Mouse (Mus musculus) MEL (cell line): Measurements from ENCODE around the gene Otud5. TPM values are rescaled to one million over a fixed set of nuclear protein-coding genes. Genes with fewer than 3 reads are reported as not detected.

Experiments used
- DNase-seq: peaks from one replicate; pipeline ENCODE4 v3.0.0; 2011; ENCODE audit warnings: low read depth, low spot score
- H3K27ac ChIP-seq: 2 replicates; pipeline ENCODE4 v1.5.1; 2012; ENCODE audit warnings: low read depth, mild to moderate bottlenecking, control low read depth, low read length, moderate library complexity; ENCODE audit not compliant: control insufficient read depth
- H3K27me3 ChIP-seq, 2 experiments: fragments of 150-350 bp in 1 of 2; sonication (generic) in 1 of 2; 2 replicates each; pipeline ENCODE4 v1.6.1; 2012; ENCODE audit warnings: low read length in 2 of 2, mild to moderate bottlenecking in 2 of 2, improper control_type of control experiment in 1 of 2, moderate library complexity in 1 of 2; ENCODE audit not compliant: insufficient read depth in 2 of 2, control insufficient read depth in 1 of 2
- H3K36me3 ChIP-seq, 2 experiments: 2 replicates each; pipeline ENCODE4 v1.6.1; 2012 to 2014; ENCODE audit warnings: low read length in 2 of 2, improper control_type of control experiment in 1 of 2, inconsistent platforms in 1 of 2, mild to moderate bottlenecking in 1 of 2; ENCODE audit not compliant: insufficient read depth in 2 of 2, control insufficient read depth in 1 of 2
- H3K4me1 ChIP-seq, 2 experiments: fragments of 150-350 bp in 1 of 2; sonication (generic) in 1 of 2; 2 replicates each; pipeline ENCODE4 v1.6.1; 2012; ENCODE audit warnings: low read length in 2 of 2, improper control_type of control experiment in 1 of 2, mild to moderate bottlenecking in 1 of 2; ENCODE audit not compliant: insufficient read depth in 2 of 2, control insufficient read depth in 1 of 2
- H3K4me3 ChIP-seq, 2 experiments: fragments of 150-350 bp in 1 of 2; sonication (generic) in 1 of 2; 2 replicates each; pipeline ENCODE4 v1.5.1; 2012; ENCODE audit warnings: low read depth in 2 of 2, low read length in 2 of 2, mild to moderate bottlenecking in 2 of 2, moderate library complexity in 2 of 2, control low read depth in 1 of 2, improper control_type of control experiment in 1 of 2; ENCODE audit not compliant: control insufficient read depth in 1 of 2, insufficient read depth in 1 of 2
- H3K79me2 ChIP-seq: 2 replicates; pipeline ENCODE4 v1.6.1; 2012; ENCODE audit warnings: mild to moderate bottlenecking, low read length, moderate library complexity; ENCODE audit not compliant: control insufficient read depth, poor library complexity, insufficient read depth
- H3K9ac ChIP-seq: 2 replicates; pipeline ENCODE4 v1.6.1; 2012; ENCODE audit warnings: low read depth, mild to moderate bottlenecking, control low read depth, low read length, moderate library complexity; ENCODE audit not compliant: control insufficient read depth, poor library complexity, severe bottlenecking
- H3K9me3 ChIP-seq: fragments of 150-350 bp; sonication (generic); replicated peaks from 2 replicates; pipeline ENCODE4 v1.6.1; 2012; ENCODE audit warnings: mild to moderate bottlenecking, low read length, improper control_type of control experiment, moderate library complexity; ENCODE audit not compliant: insufficient read depth
- BHLHE40 ChIP-seq: IDR thresholded peaks from 2 replicates; pipeline ENCODE4 v1.6.1; 2012; ENCODE audit warnings: low read depth, mild to moderate bottlenecking, inconsistent platforms, low read length, improper control_type of control experiment, borderline replicate concordance
- CHD1 ChIP-seq: IDR thresholded peaks from 2 replicates; pipeline ENCODE4 v1.6.1; 2012; ENCODE audit warnings: low read depth, mild to moderate bottlenecking, inconsistent platforms, low read length, improper control_type of control experiment
- CTCF ChIP-seq, 3 experiments: IDR thresholded peaks in 2 of 3; conservative IDR thresholded peaks in 1 of 3; 2 replicates each; pipeline ENCODE4 v1.5.1; 2011 to 2012; ENCODE audit warnings: low read length in 3 of 3, low read depth in 2 of 3, mild to moderate bottlenecking in 2 of 3, improper control_type of control experiment in 1 of 3, inconsistent platforms in 1 of 3, mixed read lengths in 1 of 3, moderate library complexity in 1 of 3; ENCODE audit not compliant: control insufficient read depth in 1 of 3, insufficient read depth in 1 of 3, poor library complexity in 1 of 3, severe bottlenecking in 1 of 3
- E2F4 ChIP-seq: IDR thresholded peaks from 2 replicates; pipeline ENCODE4 v1.6.1; 2011; ENCODE audit warnings: low read depth, low read length, improper control_type of control experiment, borderline replicate concordance
- ELF1 ChIP-seq: IDR thresholded peaks from 2 replicates; pipeline ENCODE4 v1.6.1; 2014; ENCODE audit warnings: low read depth, mild to moderate bottlenecking, inconsistent platforms, low read length, improper control_type of control experiment, moderate library complexity
- EP300 ChIP-seq, 2 experiments: IDR thresholded peaks; 2 replicates each; pipeline ENCODE4 v1.6.1; 2011; ENCODE audit warnings: improper control_type of control experiment in 2 of 2, low read length in 2 of 2, low read depth in 1 of 2, mild to moderate bottlenecking in 1 of 2
- ETS1 ChIP-seq: IDR thresholded peaks from 2 replicates; pipeline ENCODE4 v1.6.1; 2012; ENCODE audit warnings: low read depth, mild to moderate bottlenecking, inconsistent platforms, low read length, improper control_type of control experiment, moderate library complexity
- GABPA ChIP-seq: IDR thresholded peaks from 2 replicates; pipeline ENCODE4 v1.6.1; 2012; ENCODE audit warnings: low read depth, mild to moderate bottlenecking, inconsistent platforms, low read length, improper control_type of control experiment, moderate library complexity
- HCFC1 ChIP-seq: IDR thresholded peaks from 2 replicates; pipeline ENCODE4 v1.6.1; 2012; ENCODE audit warnings: low read depth, mild to moderate bottlenecking, inconsistent platforms, low read length, improper control_type of control experiment, moderate library complexity
- KAT2A ChIP-seq: conservative IDR thresholded peaks from 2 replicates; pipeline ENCODE4 v1.6.1; 2012; ENCODE audit warnings: low read depth, low read length, improper control_type of control experiment, inconsistent platforms
- MAX ChIP-seq: IDR thresholded peaks from 2 replicates; pipeline ENCODE4 v1.6.1; 2011; ENCODE audit warnings: low read length, improper control_type of control experiment
- MEF2A ChIP-seq: IDR thresholded peaks from 2 replicates; pipeline ENCODE4 v1.6.1; 2014; ENCODE audit warnings: low read depth, mild to moderate bottlenecking, inconsistent platforms, low read length, improper control_type of control experiment; ENCODE audit not compliant: poor library complexity, insufficient replicate concordance, severe bottlenecking; ENCODE audit errors: extremely low read depth
- MXI1 ChIP-seq: IDR thresholded peaks from 2 replicates; pipeline ENCODE4 v1.6.1; 2011; ENCODE audit warnings: mild to moderate bottlenecking, low read depth, low read length, improper control_type of control experiment
- MYB ChIP-seq: IDR thresholded peaks from 2 replicates; pipeline ENCODE4 v1.6.1; 2011; ENCODE audit warnings: mild to moderate bottlenecking, low read depth, low read length, improper control_type of control experiment
- MYC ChIP-seq: IDR thresholded peaks from 2 replicates; pipeline ENCODE4 v1.6.1; 2011; ENCODE audit warnings: low read depth, mild to moderate bottlenecking, low read length, improper control_type of control experiment, moderate library complexity
- NELFE ChIP-seq: IDR thresholded peaks from 2 replicates; pipeline ENCODE4 v1.6.1; 2011; ENCODE audit warnings: low read depth, low read length, improper control_type of control experiment
- NRF1 ChIP-seq: IDR thresholded peaks from 2 replicates; pipeline ENCODE4 v1.6.1; 2014; ENCODE audit warnings: low read depth, mild to moderate bottlenecking, inconsistent platforms, low read length, improper control_type of control experiment, moderate library complexity; ENCODE audit not compliant: poor library complexity, insufficient read depth, severe bottlenecking
- POLR2A ChIP-seq, 2 experiments: IDR thresholded peaks; 2 replicates each; pipeline ENCODE4 v1.6.1; 2011 to 2012; ENCODE audit warnings: low read length in 2 of 2, mild to moderate bottlenecking in 2 of 2, control low read depth in 1 of 2, improper control_type of control experiment in 1 of 2, low read depth in 1 of 2, moderate library complexity in 1 of 2; ENCODE audit not compliant: control insufficient read depth in 1 of 2, insufficient read depth in 1 of 2, poor library complexity in 1 of 2
- POLR2AphosphoS2 ChIP-seq: IDR thresholded peaks from 2 replicates; pipeline ENCODE4 v1.6.1; 2011; ENCODE audit warnings: low read length, improper control_type of control experiment
- POLR2AphosphoS5 ChIP-seq: IDR thresholded peaks from 2 replicates; pipeline ENCODE4 v1.6.1; 2012; ENCODE audit warnings: low read depth, borderline replicate concordance, mild to moderate bottlenecking, inconsistent platforms, low read length, moderate library complexity, mixed read lengths
- RAD21 ChIP-seq: IDR thresholded peaks from 2 replicates; pipeline ENCODE4 v1.6.1; 2011; ENCODE audit warnings: mild to moderate bottlenecking, low read depth, low read length, improper control_type of control experiment
- RCOR1 ChIP-seq: IDR thresholded peaks from 2 replicates; pipeline ENCODE4 v1.6.1; 2012; ENCODE audit warnings: low read depth, mild to moderate bottlenecking, inconsistent platforms, low read length, improper control_type of control experiment
- SMC3 ChIP-seq: IDR thresholded peaks from 2 replicates; pipeline ENCODE4 v1.6.1; 2011; ENCODE audit warnings: low read depth, low read length, improper control_type of control experiment
- TAL1 ChIP-seq: IDR thresholded peaks from 2 replicates; pipeline ENCODE4 v1.6.1; 2012; ENCODE audit warnings: mild to moderate bottlenecking, inconsistent platforms, low read length, moderate library complexity, mixed read lengths
- TCF12 ChIP-seq: IDR thresholded peaks from 2 replicates; pipeline ENCODE4 v1.6.1; 2014; ENCODE audit warnings: low read depth, mild to moderate bottlenecking, inconsistent platforms, low read length, improper control_type of control experiment, moderate library complexity
- USF1 ChIP-seq: IDR thresholded peaks from 2 replicates; pipeline ENCODE4 v1.6.1; 2014; ENCODE audit warnings: low read depth, mild to moderate bottlenecking, inconsistent platforms, low read length, improper control_type of control experiment, moderate library complexity
- USF2 ChIP-seq, 2 experiments: IDR thresholded peaks; 2 replicates each; pipeline ENCODE4 v1.6.1; 2011 to 2012; ENCODE audit warnings: improper control_type of control experiment in 2 of 2, low read length in 2 of 2, borderline replicate concordance in 1 of 2, inconsistent platforms in 1 of 2, low read depth in 1 of 2, mild to moderate bottlenecking in 1 of 2; ENCODE audit not compliant: insufficient read depth in 1 of 2
- ZC3H11A ChIP-seq: IDR thresholded peaks from 2 replicates; pipeline ENCODE4 v1.6.1; 2012; ENCODE audit warnings: low read depth, mild to moderate bottlenecking, inconsistent platforms, low read length, improper control_type of control experiment
- ZKSCAN1 ChIP-seq: IDR thresholded peaks from 2 replicates; pipeline ENCODE4 v1.6.1; 2012; ENCODE audit warnings: low read depth, mild to moderate bottlenecking, inconsistent platforms, low read length, improper control_type of control experiment, moderate library complexity
- ZMIZ1 ChIP-seq: IDR thresholded peaks from 2 replicates; pipeline ENCODE4 v1.6.1; 2012; ENCODE audit warnings: low read depth, mild to moderate bottlenecking, inconsistent platforms, low read length, improper control_type of control experiment, moderate library complexity
- ZNF384 ChIP-seq: IDR thresholded peaks from 2 replicates; pipeline ENCODE4 v1.6.1; 2012; ENCODE audit warnings: low read depth, mild to moderate bottlenecking, inconsistent platforms, low read length, improper control_type of control experiment
- polyA plus RNA-seq, 2 experiments: library from polyadenylated mRNA; stranded (reverse) in 1 of 2; unstranded in 1 of 2; fragments of >175 nt in 1 of 2; fragments of >200 nt in 1 of 2; gene quantifications; 2 replicates each; pipeline versions ENCODE4 v1.2.1 to v1.2.4; 2012; ENCODE audit warnings: low replicate concordance in 2 of 2, low read depth in 1 of 2; ENCODE audit not compliant: insufficient read length in 2 of 2, insufficient read depth in 1 of 2, missing spikeins in 1 of 2
- total RNA-seq: library from RNA; depleted of rRNA; stranded (reverse); fragments of 300-350 nt; gene quantifications from 2 replicates; pipeline ENCODE4 v1.2.3, GENCODE M21; 2012

Gene Otud5
- total and polyA plus RNA-seq, 3 experiments, result 76.4 to 1,180 (median 197) TPM

GRCm38 (mm10) chrX:7841163-7842162 lies at the start of gene Otud5 (continued):
- TF ChIP-seq ZMIZ1 (no peak; the same call in 1 of the 2 replicates), EP300 (IDR thresholded peaks at IDR 0.05; ENCODE audit: low read depth in 1 of 2, low read length in 2 of 2) (peak in 1 of 2 experiments; percentile 64; a peak in 2 of 4 replicates), MEF2A (no peak), POLR2A (IDR thresholded peaks at IDR 0.05; ENCODE audit: control insufficient read depth in 1 of 2, insufficient read depth in 1 of 2, low read depth in 1 of 2, low read length in 2 of 2, poor library complexity in 1 of 2) (peak in 1 of 2 experiments; percentile 74; a peak in 2 of 4 replicates), USF2 (IDR thresholded peaks at IDR 0.05; ENCODE audit: borderline replicate concordance in 1 of 2, insufficient read depth in 1 of 2, low read depth in 1 of 2, low read length in 2 of 2) (no peak)

DNA sequence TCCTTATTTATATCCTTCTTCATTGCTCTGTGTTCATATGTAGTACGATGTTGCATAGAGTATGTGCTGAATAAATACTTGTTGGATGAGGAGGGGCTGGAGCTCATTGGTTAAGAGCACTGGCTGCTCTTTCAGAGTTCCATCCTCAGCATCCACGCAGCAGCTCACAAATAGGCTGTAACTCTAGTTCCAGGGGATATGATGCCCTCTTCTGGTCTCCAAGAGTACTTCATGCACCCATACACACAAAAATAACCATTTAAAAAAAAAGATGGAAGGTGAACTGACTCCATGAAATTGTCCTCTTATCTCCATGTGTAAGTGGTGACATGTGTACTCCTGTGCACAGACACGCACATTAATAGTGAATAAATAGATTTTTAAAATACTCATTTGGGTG lies 47.8 kb upstream of the Otud5 start:
- Histone ChIP-seq H3K36me3 (peaks cover 0 to 17% of the 10 kb centered on the region in 2 experiments; a peak in 2 of 4 replicates), H3K9me3 (no peaks in the 10 kb centered on the region), H3K4me1 (peaks cover 3 to 12% of the 10 kb centered on the region in 2 experiments; a peak in 3 of 4 replicates), H3K4me3 (no peak overlapping the region), H3K9ac (no peak overlapping the region), H3K79me2 (peaks cover 12% of the 10 kb centered on the region), H3K27ac (no peak overlapping the region), H3K27me3 (no peaks in the 10 kb centered on the region)
- DNase-seq, result peak; percentile 80
- TF ChIP-seq ELF1 (no peak), POLR2AphosphoS5 (no peak), ETS1 (no peak), KAT2A (no peak), ZNF384 (peak; percentile 82), HCFC1 (no peak), USF2 (IDR thresholded peaks at IDR 0.05; ENCODE audit: borderline replicate concordance in 1 of 2, insufficient read depth in 1 of 2, low read depth in 1 of 2, low read length in 2 of 2) (no peak), MYC (peak; percentile 28; the same call in 1 of the 2 replicates), CTCF (IDR thresholded peaks at IDR 0.05 in 2 of 3, conservative IDR thresholded peaks at IDR 0.05 in 1 of 3; ENCODE audit: control insufficient read depth in 1 of 3, insufficient read depth in 1 of 3, low read depth in 2 of 3, low read length in 3 of 3, poor library complexity in 1 of 3, severe bottlenecking in 1 of 3) (peak; percentile 45 to 79 (median 76)), NELFE (no peak), USF1 (no peak), CHD1 (no peak), ZKSCAN1 (no peak), NRF1 (no peak), MXI1 (no peak), MYB (no peak), POLR2AphosphoS2 (no peak), TAL1 (no peak), TCF12 (no peak), E2F4 (no peak), MAX (no peak), RAD21 (peak; percentile 72), EP300 (IDR thresholded peaks at IDR 0.05; ENCODE audit: low read depth in 1 of 2, low read length in 2 of 2) (no peak), ZC3H11A (peak; percentile 77), GABPA (no peak), MEF2A (no peak), RCOR1 (no peak), SMC3 (peak; percentile 78), BHLHE40 (no peak)
